ENCODE assay signal across 18 mouse cellular contexts in the genomic region with DNA sequence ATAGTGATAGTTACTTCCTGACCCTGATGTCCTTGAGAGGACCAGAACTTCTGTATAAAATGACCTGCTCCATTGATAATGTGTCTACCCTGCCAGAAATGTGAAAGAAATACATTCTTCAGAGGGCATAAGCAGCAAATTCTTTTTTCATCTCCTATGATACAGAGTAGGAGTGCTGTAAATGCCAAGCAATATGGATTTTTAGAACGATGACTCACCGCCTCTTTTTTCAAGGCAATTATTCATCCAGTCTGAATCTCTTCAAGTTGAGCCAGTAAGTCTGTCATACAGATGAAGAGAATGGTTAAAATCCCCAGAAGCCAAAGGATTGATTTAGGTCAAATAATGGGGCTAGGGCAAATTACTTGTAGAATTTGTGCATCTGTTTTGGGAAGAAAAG.
"Had no signal": no experiment of that assay in that cellular context is flagged by ENCODE, and none has a peak within 500 bp of the region (broad histone marks: within the 10 kb centered on the region; RNA-seq: fewer than 3 reads in every experiment).

No protein-coding gene starts in this region.

- H3K4me3 ChIP-seq: layer of hippocampus, adult 2 months; limb, embryonic 12.5 days; liver, embryonic 13.5 days; lung, embryonic 15.5 days; midbrain, embryonic 12.5 days; neural tube, embryonic 13.5 days had no signal

- ATAC-seq: liver, postnatal 0 days; midbrain, embryonic 16.5 days had no signal

- DNase-seq: kidney, adult 11 months; kidney, postnatal 10 days; kidney, postnatal 4 days; liver; liver, embryonic 13.5 days; liver, postnatal 0 days; lung, postnatal 14 days; retina, postnatal 1 day; right cerebral cortex, postnatal 14 days; thymus, adult 18-20 months; thymus, postnatal 14 days had no signal

- H3K27ac ChIP-seq: layer of hippocampus, adult 2 months; limb, embryonic 12.5 days; liver, embryonic 13.5 days; lung, embryonic 15.5 days; midbrain, embryonic 12.5 days; neural tube, embryonic 13.5 days; stomach, postnatal 0 days had no signal
